Mouse (Mus musculus): ENCODE data around the gene Olfr1411.

GRCm38 (mm10) chr1:92632948-92633347, 38.7 kb downstream of the Olfr1411 start:
- TF ChIP-seq TCF12 (IDR thresholded peaks at IDR 0.05; ENCODE audit: low read depth, low read length) (no peak), ETS1 (IDR thresholded peaks at IDR 0.05; ENCODE audit: low read depth, low read length) (no peak), USF2 (IDR thresholded peaks at IDR 0.05; ENCODE audit: borderline replicate concordance in 1 of 2, insufficient read depth in 1 of 2, low read depth in 1 of 2, low read length in 2 of 2) (no peak), CTCF (IDR thresholded peaks at IDR 0.05 in 2 of 3, conservative IDR thresholded peaks at IDR 0.05 in 1 of 3; ENCODE audit: control insufficient read depth in 1 of 3, insufficient read depth in 1 of 3, low read depth in 2 of 3, low read length in 3 of 3, poor library complexity in 1 of 3, severe bottlenecking in 1 of 3) (peak; percentile 14 to 41 (median 29); a peak in 3 of 6 replicates), ZC3H11A (IDR thresholded peaks at IDR 0.05; ENCODE audit: low read depth, low read length) (no peak), NRF1 (IDR thresholded peaks at IDR 0.05; ENCODE audit: insufficient read depth, low read depth, low read length, poor library complexity, severe bottlenecking) (no peak), BHLHE40 (IDR thresholded peaks at IDR 0.05; ENCODE audit: borderline replicate concordance, low read depth, low read length) (no peak), E2F4 (IDR thresholded peaks at IDR 0.05; ENCODE audit: borderline replicate concordance, low read depth, low read length) (no peak), POLR2A (IDR thresholded peaks at IDR 0.05; ENCODE audit: control insufficient read depth in 1 of 2, insufficient read depth in 1 of 2, low read depth in 1 of 2, low read length in 2 of 2, poor library complexity in 1 of 2) (no peak), USF1 (IDR thresholded peaks at IDR 0.05; ENCODE audit: low read depth, low read length) (no peak), TAL1 (IDR thresholded peaks at IDR 0.05; ENCODE audit: low read length) (no peak), MEF2A (IDR thresholded peaks at IDR 0.05; ENCODE audit: extremely low read depth, insufficient replicate concordance, low read depth, low read length, poor library complexity, severe bottlenecking) (no peak), JUND (IDR thresholded peaks at IDR 0.05; ENCODE audit: low read depth, low read length) (no peak), CHD2 (IDR thresholded peaks at IDR 0.05; ENCODE audit: low read length) (no peak)
